Mouse (Mus musculus): ENCODE measurements around the gene Fbxw9. TPM values are rescaled to one million over a fixed set of nuclear protein-coding genes. Genes with fewer than 3 reads are reported as not detected.
A peak's percentile ranks its signal among the peaks of the same experiment; 100 is the strongest.

The Fbxw9 gene
- 10 to 100 TPM; 14.1 to 15.1 TPM for total RNA-seq (2021)

- peak; percentile 91 for DNase-seq
Observed at GRCm38 (mm10) chr8:85059879-85060616, at the start of gene Fbxw9. Gene Fbxw9 (plus strand): TSS chr8:85060055.

GRCm38 (mm10) chr8:85011242-85011641 lies 48.6 kb upstream of the Fbxw9 start:
- DNase-seq, result no peak

- peak; percentile 75 for DNase-seq
Observed at GRCm38 (mm10) chr8:85013230-85013840, 46.5 kb upstream of the Fbxw9 start.

- DNase-seq, result no peak
Observed at GRCm38 (mm10) chr8:85014431-85014830, 45.4 kb upstream of the Fbxw9 start, which contains the start of gene Best2. Gene Best2 (minus strand): TSS chr8:85014531.

GRCm38 (mm10) chr8:85016724-85017123 lies 43.1 kb upstream of the Fbxw9 start:
- DNase-seq, result no peak

GRCm38 (mm10) chr8:85017209-85017608 lies 42.6 kb upstream of the Fbxw9 start:
- DNase-seq, result no peak

GRCm38 (mm10) chr8:85021514-85022055 lies 38.3 kb upstream of the Fbxw9 start:
- DNase-seq, result no peak

GRCm38 (mm10) chr8:85023846-85024245 lies 36.0 kb upstream of the Fbxw9 start:
- DNase-seq, result no peak

GRCm38 (mm10) chr8:85025098-85025932 lies 34.5 kb upstream of the Fbxw9 start, which contains the start of gene Asna1:
Gene Asna1 (minus strand): TSS chr8:85025281.
- peak; percentile 85 for DNase-seq

GRCm38 (mm10) chr8:85026670-85027515 lies 33.0 kb upstream of the Fbxw9 start, which contains the start of gene Trir:
Gene Trir (plus strand): TSS chr8:85026823.
- DNase-seq, result peak; percentile 98

- DNase-seq, result no peak
Observed at GRCm38 (mm10) chr8:85027516-85027855, 32.4 kb upstream of the Fbxw9 start.

GRCm38 (mm10) chr8:85027922-85028321 lies 31.9 kb upstream of the Fbxw9 start:
- DNase-seq, result no peak

- DNase-seq, result no peak
Observed at GRCm38 (mm10) chr8:85029271-85029670, 30.6 kb upstream of the Fbxw9 start.

- DNase-seq, result no peak
Observed at GRCm38 (mm10) chr8:85032622-85033311, 27.1 kb upstream of the Fbxw9 start.

- no peak for DNase-seq
Observed at GRCm38 (mm10) chr8:85033867-85034266, 26.0 kb upstream of the Fbxw9 start.

GRCm38 (mm10) chr8:85034764-85035163 lies 25.1 kb upstream of the Fbxw9 start:
- DNase-seq, result peak; percentile 80

GRCm38 (mm10) chr8:85035165-85035727 lies 24.6 kb upstream of the Fbxw9 start:
- DNase-seq, result no peak

- no peak for DNase-seq
Observed at GRCm38 (mm10) chr8:85035728-85036310, 24.0 kb upstream of the Fbxw9 start.

GRCm38 (mm10) chr8:85036381-85036717 lies 23.5 kb upstream of the Fbxw9 start:
- DNase-seq, result no peak

- peak; percentile 89 for DNase-seq
Observed at GRCm38 (mm10) chr8:85036718-85037365, 23.0 kb upstream of the Fbxw9 start, which contains the start of gene Tnpo2. Gene Tnpo2 (plus strand): TSS chr8:85036915.
